Mouse (Mus musculus): ENCODE results near the gene Rp9.
A peak's percentile ranks its signal among the peaks of the same experiment; 100 is the strongest.

Gene Rp9

DNA sequence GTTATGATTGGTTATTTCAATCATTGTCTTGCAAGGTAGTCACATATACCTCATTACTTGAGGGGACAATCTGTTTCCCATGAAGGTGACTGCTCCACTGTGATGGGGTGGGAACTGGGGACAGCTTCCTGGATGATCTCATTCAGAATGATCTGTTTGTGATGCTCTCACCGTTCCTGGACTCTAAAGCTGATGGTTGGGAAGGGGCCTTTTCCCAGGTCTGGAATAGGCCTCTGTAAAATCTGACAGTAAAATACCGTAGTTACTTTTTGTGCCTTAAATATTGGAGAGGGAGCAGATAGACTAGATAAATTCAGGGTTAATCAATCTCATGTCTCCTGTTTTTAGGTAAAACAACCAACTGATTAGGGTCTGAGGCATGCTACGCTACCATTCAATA is at the start of gene Rp9:
Gene Rp9, minus strand, starts transcription at position 101 of the 400 bp plus-strand sequence.
- no peak for DNase-seq

DNA sequence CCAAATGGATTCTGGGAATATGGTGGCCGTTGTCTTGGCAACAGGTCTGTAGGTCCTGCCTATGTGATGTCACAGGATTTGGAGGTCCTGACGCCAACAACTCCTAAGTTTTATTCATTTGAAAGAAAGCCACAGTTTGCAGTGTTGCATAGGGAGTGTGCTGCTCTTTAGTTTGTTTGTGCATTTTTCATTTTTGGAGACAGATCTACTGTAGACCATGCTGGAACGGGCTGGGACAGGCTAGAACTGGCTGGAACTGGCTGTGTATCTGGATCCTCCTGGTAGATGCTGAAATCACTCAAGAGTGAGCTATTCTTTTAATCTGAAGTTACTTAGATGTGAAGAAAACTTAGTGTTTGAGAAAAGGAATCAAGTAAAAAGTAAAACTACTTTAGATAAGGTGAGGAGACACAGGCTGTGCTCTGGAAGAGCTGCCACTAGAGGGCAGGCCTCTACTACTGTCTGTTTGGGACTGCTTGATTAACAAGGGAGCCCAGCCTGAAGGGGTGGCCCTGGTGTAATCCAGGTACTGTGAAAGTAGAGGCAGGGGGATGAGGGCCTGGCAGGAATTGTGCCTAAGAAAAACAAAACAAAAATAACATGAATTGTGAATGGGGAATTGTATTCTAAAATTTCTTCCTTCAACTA is 49.0 kb upstream of the Rp9 start:
- peak; percentile 13 for DNase-seq

DNA sequence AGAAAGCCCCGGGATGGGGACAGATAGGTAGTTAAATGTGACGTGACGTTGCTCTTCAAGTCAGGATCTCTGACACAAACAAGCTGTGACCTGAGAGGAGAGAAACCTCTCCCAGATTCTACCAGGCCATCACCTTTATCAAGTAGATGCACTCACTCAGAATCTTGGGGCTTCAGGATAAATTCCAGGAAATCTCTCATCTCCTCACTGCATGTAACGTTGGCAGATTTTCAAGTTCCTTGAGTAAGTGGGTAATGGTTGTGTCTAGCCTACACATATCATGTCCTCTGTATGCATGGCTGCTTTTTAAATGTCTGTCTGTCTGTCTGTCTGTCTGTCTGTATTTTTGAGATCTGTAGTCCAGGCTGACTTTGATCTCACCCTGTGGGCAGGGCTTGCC is 45.5 kb upstream of the Rp9 start:
- DNase-seq = no peak

DNA sequence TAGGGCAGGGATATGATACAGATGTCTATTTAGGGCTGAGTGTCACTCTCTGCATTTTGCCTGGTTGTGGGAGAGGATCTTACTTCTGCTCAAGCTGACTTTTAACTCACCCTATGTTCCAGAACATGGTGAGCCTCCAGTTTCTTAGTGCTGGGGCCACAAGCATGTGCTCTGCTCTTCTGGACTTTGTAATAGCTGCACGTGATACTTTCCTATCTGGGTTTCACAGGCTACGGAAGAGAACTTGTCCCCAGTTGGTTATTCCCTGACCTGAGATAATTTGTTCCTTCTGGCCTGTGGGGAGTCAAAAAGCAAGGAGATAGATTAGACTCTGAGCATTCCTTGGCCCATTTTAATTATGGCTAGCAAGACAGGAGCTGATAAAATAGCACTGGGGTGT is 36.0 kb upstream of the Rp9 start:
- no peak for DNase-seq

DNA sequence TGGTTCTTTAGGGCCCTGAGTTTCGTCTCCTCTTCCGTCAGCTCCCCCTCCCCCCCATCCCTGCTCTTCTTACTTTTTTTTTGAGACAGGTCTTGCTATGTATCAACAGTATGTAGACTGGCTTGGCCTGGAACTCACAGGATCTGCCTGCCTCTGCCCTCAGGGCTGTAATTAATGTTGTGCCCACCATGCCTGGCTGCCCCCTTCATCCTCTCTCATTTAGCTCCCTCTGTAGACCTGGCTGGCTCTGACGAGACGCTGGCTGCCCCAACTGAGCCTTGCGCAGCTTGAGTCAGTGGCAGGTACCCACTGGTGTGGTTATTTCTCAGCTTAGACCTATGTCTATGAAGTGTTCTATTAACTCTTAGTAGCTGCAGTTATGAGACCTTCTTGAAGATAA is 34.0 kb upstream of the Rp9 start:
- no peak for DNase-seq

DNA sequence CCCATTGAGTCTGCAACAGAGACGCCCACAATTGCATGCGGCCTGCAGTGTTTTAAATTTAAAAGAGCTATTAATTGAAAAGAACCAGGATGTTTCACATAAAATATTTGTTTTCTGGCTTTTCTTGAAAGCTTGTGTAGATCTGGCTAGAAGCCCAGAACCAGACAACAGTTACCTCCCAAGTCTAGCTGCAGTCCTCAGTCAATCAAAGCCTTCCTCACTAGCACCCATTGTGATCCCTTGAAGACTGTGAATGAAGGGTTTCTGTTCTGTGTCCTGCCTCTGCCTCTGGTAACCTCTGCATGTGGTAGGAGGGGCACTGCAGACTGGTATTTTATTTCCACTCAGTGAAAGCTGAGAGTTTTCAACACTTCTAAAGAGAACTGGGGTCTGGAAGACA is 33.4 kb upstream of the Rp9 start:
- no peak for DNase-seq

DNA sequence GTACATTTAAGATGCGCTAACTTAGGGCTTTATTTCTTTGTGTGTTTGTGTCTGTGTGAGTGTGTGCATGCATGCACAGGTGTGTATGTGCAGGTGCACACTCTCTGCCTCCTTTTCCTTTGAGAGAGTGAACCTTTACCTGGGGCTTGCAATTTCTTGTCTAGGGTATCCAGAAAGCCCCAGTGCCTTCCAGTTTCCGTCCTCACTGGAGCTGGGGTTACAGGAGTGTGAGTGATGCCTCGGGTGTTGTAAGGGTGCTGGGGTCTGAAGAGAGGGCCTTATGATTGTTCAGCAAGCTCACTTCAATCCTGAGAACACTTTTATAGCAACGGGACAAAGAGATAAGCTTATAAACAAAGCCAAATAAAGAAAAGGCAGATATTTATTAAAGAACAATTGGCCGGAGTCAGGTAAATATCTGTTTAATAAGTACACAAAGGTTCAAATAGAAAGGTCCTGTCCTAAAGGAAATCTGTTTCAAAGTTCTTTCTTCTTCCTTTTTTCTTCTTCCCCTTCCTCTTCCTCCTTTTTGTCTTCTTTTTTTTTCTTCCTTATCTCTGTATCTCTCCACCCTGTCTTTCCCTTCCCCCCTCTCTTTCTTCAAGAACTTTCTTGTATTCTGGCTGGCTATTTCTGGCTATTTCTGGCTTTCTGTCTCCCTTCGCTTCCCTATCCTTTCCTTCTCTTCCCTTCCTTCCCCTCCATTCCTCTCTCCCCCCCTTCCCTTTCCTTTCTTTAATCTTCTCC is 27.7 kb upstream of the Rp9 start:
- no peak for DNase-seq

DNA sequence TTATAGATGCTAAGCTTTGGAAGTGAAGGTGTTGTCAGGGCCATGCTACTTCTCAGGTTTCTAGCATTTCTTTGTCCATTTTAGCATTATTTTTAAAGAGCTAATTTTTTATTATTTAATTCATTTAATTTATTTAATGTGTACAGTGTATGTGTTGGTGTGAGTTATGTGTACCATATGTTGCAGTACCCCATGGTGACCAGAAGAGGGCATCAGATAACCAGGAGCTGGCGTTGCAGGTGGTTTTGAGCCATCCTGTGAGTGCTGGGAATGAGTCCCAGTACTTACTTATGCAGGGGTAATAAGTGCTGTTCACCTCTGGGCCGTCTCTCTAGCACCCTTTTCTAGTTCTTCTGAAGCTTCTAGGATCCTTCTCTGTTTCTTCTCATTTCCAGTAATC is 25.6 kb upstream of the Rp9 start:
- DNase-seq = no peak

DNA sequence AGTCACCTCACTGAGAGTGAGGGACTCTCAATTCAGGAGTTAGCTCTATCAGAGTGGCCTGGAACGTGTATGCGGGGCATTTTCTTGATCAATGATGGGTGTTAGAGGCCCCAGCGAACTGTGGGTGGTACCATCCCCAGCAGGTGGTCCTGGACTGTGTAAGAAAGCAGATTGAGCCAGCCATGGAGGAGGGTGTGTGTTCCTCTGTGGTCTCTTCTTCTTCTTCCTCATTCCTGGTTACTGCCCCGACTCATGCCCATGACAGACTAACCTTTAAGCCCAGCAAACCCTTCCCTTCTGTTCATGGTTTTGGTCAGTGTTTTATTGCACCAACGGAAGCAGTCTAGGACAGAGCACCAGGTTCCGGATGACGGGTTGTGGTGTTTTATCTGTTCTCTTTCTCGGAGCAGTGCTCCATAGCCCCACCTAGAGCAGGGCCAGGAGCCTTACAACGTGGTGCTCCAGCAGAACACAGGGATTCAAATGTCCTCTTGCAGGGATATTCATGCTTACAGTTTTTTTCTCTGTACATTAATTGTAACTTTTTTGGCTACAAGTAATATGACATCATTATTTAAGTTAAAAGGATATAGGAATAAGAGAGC is 24.8 kb upstream of the Rp9 start:
- no peak for DNase-seq

DNA sequence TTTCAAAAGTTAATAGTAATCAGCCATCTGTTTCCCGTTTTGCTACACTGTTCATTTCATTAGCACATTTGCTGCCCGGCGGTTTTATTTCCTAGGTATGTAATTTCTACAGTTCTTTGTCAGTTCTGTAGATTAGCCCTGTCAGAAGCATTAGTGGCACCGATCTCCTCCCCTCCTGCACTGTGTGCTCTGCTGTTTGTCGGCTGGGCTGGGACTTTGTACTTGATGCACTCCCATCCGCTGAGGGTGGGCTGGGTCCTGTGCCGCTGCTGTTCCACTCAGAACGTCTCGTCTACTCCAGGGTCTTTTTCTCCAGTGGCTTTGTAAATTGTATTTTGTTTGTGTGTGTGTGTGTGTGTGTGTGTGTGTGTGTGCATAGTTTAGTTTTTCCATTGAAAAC is 19.4 kb upstream of the Rp9 start:
- no peak for DNase-seq

DNA sequence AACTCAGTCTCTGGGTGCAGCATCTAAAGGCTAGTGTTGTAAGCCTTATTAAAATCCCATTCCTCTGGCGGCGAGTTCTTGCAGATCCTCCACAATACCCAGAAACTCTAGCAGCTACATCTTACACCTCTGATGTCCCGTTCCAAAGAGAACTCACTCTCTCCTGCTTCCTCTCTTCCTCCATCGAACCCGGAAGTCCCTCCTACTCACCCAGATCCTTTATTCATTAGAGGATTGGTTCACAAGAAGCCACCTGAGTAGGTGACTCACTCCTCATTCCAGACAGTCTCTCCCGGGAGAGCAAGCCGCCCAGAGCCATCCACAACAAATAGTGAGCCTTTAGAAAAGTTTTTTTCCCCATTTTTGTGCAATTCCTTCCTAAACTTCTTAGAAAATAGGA is 16.7 kb upstream of the Rp9 start:
- DNase-seq = no peak

DNA sequence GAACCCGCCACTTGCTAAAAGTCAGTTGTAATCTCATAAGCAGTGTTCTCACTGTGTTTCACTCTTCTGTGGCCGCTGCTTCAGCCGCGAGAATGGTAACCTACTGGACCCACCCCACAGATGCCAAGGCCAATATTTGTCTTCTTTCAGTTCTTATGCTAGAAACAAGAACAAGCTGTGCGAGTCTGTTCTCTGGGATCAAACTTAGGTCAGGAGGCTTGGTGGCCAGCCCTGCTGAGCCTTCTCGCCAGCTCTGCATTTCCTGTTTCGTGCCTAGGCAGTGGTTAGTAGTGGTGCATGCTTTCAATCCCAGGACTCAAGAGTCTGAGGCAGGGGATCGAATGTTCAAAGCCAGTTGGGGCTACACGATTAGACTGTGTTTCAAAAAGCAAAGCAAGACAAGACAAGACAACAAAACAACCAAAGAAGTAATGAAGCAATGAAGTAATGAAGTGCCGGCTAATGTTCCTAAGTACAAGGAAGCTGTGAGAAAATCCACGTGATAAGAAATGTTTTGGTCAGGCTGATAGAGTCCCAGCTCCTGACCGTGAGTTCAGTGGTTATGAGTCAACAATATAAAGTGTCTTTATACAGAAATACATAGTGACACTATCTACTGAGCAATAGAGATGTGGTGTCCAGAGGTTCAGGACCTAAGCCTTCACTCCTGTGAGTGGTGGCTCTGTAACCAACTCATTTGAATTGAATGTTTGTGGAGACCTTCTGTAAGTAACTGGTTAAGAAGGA is 15.2 kb upstream of the Rp9 start:
- no peak for DNase-seq

DNA sequence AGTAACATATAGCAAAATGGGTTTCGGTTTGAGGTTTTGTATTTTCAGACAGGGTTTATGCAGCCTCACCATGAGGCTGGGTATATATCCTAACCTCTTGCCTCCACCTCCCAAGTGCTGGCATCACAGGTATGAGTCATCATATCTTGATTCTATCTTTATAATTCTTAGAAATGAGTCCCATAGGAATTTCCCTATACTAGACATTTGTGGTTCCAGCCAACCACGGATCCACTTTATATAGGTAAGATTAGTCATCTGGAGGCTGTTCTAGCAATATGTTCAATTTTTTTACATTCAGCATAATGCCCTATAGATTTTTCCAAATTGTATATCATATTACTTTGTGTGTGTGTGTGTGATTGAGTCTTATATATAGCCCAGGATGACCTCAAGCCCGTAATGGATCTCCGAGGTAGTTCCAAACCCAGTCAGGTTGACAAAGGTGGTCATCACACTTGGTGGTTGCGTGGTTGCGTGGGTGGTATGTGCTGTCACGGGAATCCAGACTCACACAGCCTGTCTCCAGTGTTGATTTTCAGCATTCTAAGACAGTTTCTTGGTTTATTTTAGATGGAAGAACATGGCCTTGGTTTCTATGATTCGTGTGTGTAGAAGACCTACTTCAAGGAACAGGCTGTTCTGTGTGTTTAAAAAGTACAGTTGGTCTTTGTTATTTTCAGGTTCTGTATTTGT is 14.5 kb upstream of the Rp9 start:
- no peak for DNase-seq

DNA sequence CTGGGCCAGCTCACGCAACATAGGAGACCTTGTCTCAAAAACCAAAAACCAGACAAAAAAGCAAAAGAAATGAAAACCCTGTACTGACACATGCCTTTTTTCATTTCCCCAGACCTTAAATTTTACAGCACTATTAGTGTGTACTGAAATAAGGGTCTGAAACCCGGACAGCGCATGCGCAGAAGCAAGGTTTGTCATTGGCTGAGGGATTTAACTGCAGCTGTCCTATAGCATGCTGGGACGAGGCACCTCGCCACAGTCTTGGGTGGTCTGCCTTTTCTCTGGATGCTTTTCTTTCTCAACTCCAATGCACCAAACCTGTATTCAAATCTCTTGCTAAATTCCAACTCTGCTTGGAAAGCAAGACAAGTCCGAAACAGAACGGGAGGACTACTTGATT is 9.4 kb upstream of the Rp9 start:
- DNase-seq = no peak

DNA sequence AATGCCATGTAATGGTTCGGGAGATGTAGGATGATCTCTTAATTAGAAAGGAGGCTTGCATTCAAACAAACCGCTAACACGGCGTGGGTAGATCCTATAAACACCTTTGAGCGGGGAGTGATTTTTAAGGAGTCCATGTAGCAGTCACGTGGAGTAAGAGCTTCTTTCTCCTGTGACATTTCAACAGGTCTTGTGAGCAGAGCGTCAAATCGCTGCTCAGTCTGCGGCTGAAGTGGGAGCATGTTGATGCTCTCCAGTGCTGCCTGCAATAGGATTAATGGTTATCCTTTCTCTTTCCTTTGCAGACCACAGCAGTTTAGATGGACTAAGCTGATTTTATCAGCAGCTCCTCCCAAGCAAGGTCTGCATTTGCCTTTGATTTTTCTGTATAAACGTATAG is 6.7 kb upstream of the Rp9 start:
- no peak for DNase-seq

DNA sequence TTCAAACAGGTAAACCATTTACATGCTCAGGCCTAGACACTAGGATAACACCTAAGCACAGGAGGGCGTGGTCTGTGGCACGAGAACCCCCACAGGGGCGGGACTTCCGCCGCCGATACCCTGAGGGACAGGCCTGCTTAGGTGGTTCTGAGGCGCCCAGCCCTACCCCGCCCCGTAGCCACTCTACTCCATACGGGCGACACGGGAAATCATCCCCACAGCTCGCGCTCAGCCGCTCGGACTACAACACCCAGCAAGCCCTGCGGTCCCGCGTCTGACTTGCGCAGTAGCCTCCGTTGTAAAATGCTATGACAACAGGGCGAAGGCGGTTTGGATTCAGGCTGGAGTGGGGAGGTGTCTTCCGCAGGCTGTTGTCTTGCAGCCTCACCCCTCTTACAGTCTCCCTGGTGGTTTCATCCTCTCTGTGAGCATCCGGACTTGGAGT is 5.9 kb upstream of the Rp9 start, which contains the start of gene Bbs9:
Gene Bbs9, plus strand, starts transcription at position 292 of the 445 bp plus-strand sequence.
- DNase-seq = peak; percentile 93

DNA sequence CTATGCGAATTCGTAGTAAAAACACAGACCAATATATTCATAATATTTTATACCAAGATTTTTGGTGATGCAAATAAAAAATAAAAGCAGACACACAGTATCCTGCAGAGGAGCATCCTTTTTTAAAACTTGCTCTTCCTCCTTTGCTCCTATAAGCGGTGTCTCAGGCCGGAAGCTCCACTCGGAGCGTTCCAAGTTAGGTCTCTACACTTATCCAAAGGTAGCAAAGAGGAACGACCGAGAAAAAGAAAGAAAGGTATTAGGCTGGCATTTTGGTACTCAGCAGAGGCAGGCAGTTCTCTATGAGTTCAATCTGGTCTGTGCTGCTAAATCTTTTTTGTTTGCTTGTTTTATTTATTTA is 664 bp downstream of the Rp9 start:
- DNase-seq = no peak

DNA sequence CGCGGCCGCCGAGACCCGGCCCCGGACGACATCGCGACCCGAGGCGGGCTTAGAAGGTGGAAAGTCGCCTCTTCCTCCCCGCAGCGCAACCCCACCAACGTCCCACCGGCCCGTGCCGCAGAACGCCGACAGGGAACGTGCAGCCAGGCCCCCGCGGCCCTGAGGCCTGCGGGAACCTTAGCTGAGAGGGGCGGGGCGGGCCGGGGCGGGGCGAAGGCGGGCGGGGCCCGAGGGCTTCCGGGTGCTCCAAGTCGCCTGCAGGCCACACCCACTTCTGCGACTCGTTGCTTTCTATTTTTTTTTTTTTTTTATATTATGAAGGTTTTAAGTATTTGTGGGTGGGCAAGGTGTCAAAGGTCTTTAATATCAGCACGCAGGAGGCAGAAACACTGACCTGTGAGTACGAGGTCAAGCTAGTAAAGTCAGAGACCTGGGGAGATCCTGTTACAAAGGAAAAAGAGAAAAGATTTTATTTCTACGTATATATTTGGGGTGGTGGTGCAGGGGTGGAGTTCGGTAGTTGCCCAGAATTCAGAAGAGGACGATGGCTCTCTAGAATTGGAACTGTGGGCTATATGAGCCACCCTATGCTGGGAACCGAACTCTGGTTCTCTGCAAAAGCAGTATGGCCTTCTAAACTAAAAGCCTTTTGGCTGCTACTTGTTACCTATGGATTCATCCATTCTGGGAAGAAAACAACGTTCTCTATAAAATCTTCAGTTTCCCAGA is 1.2 kb downstream of the Rp9 start:
- peak; percentile 52 for DNase-seq

DNA sequence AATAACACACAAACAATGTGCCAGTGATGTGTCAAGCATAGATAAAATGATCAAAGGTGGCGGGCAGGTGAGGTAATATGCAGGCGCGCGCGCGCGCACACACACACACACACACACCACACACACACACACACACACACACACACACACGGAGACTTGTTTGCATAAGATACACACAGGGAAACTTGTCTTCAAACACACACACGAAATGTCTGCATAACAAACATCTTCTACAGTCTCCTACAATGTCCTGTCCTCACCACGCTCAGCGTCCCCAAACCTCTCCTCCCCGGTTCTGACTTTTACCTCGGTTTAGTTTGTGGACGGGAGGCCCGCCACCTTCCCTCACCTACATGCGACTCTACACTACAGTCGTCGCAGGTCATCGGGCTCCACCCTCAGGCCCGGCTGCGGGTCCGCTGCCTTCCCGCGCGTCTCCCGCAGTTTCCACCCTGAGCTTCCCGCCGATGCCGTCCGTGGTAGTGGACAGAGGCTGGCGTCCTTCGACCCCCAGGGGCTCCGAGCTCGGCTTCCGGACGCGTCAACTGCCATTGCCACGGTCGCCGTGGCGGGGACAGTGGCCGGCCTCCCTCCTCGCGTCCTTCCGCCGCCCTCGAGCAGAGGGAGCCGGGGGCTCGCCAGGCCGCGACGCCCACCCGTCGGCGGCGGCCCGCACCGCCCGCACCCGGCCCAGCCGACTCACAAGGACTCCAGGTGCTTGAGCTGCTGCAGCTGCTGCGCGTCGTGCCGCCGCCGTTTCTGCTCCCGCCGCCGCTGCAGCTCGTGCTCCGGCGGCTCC is 2.0 kb downstream of the Rp9 start:
- DNase-seq = peak; percentile 46

DNA sequence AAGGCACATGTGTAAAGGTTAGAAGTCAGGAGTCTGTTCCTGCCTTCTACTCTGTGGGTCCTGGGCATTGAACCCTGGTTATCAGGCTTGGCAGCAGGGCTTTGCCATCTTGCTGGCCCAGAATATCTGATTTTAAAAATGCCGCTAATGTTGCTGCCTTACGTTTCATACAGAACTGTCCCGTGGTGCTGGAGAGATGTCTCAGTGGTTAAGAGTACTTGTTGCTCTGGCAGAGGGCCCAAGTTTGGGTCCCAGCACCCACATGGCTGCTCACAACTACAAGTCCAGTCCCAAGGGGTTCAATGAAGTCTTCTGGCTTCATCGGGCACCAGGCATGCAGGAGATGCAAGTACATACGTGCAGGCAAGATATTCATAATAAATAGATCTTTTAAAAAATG is 3.3 kb downstream of the Rp9 start:
- DNase-seq = no peak

DNA sequence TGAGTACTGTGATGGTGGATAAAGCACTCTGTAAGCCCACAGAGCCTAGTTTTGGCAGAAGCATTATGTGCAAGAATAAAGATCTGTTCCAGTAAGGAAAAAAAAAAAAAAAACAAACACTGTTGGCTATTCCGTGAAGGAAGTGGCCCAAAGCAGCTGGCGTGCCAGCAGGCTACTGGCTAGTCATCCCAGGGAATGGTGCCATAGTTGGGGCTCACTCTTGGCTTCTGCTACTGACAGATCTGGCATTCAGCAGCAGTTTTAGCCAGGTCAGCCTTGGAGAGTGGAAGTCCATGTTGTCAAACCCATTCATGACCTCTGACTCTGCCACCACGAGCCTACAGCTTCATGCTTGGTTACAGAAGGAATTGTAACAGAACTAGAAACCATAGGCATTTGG is 7.6 kb downstream of the Rp9 start:
- DNase-seq = peak; percentile 93

Measured in cerebellum, adult 11 months (tissue).